Mouse (Mus musculus) stomach, embryonic 15.5 days (tissue): ENCODE measurements around the gene Sost. TPM values are rescaled to one million over a fixed set of nuclear protein-coding genes. Genes with fewer than 3 reads are reported as not detected.
A peak's percentile ranks its signal among the peaks of the same experiment; 100 is the strongest.

Experiments
- ATAC-seq: fragments of 200-750 bp; cut with Nextera tagmentation; 2 replicates; pipeline ENCODE4 v1.8.0; 2017; ENCODE audit warnings: low read depth, moderate number of reproducible peaks, moderate TSS enrichment; ENCODE audit not compliant: insufficient read depth, low FRiP score
- H3K27ac ChIP-seq: fragments of 300-500 bp; sonication (generic); 2 replicates; pipeline ENCODE4 v1.5.1; 2015; ENCODE audit warnings: mild to moderate bottlenecking, inconsistent platforms
- H3K27me3 ChIP-seq: fragments of 300-500 bp; sonication (generic); replicated peaks from 2 replicates; pipeline ENCODE4 v1.6.1; 2015; ENCODE audit warnings: inconsistent platforms
- H3K36me3 ChIP-seq: fragments of 300-500 bp; sonication (generic); 2 replicates; pipeline ENCODE4 v1.6.1; 2015; ENCODE audit warnings: inconsistent platforms
- H3K4me1 ChIP-seq: fragments of 300-500 bp; sonication (generic); 2 replicates; pipeline ENCODE4 v1.6.1; 2015; ENCODE audit warnings: inconsistent platforms
- H3K4me2 ChIP-seq: fragments of 300-500 bp; sonication (generic); 2 replicates; pipeline ENCODE4 v1.6.1; 2015; ENCODE audit warnings: mild to moderate bottlenecking, inconsistent platforms
- H3K4me3 ChIP-seq: fragments of 300-500 bp; sonication (generic); replicated peaks from 2 replicates; pipeline ENCODE4 v1.5.1; 2015; ENCODE audit warnings: inconsistent platforms
- H3K9ac ChIP-seq: fragments of 300-500 bp; sonication (generic); 2 replicates; pipeline ENCODE4 v1.6.1; 2015; ENCODE audit warnings: inconsistent platforms
- H3K9me3 ChIP-seq: fragments of 300-500 bp; sonication (generic); 2 replicates; pipeline ENCODE4 v1.6.1; 2016; ENCODE audit warnings: inconsistent platforms
- WGBS: fragments of 180-500 bp; shearing (Covaris S2); methylation state at CpG from one replicate; pipeline ENCODE4 v1.1.7; 2015; 5-methylcytosine and 5-hydroxymethylcytosine counted together
- polyA plus RNA-seq: library from polyadenylated mRNA; unstranded; fragments of >200 nt; fragmentation: Nextera tagmentation; extraction: Ambion mirVana; gene quantifications from 2 replicates; pipeline ENCODE4 v1.2.1, GENCODE M21; 2015

Sost gene
- 0.08 and 0.10 TPM in 2 replicates for polyA plus RNA-seq

- no peak for ATAC-seq
- H3K4me1 ChIP-seq, result peaks cover 14% of the 10 kb centered on the region
- no peak within 1 kb of the TSS for H3K27ac ChIP-seq
- H3K4me3 ChIP-seq, result no peak within 1 kb of the TSS
- 21% methylated on average over 10 of the region's 10 CpGs for WGBS
- H3K27me3 ChIP-seq, result peaks cover 44% of the 10 kb centered on the region
- H3K9ac ChIP-seq, result no peak within 1 kb of the TSS
- no peaks in the 10 kb centered on the region for H3K36me3 ChIP-seq
- no peaks in the 10 kb centered on the region for H3K9me3 ChIP-seq
- H3K4me2 ChIP-seq, result no peak within 1 kb of the TSS
These were observed at the start of gene Sost for GRCm38 (mm10) chr11:101966965-101967614. Gene Sost (minus strand): TSS chr11:101967015.

GRCm38 (mm10) chr11:102016136-102016535, 49.3 kb upstream of the Sost start:
- H3K9me3 ChIP-seq, result no peaks in the 10 kb centered on the region
- H3K4me2 ChIP-seq, result no peak overlapping the region
- H3K4me1 ChIP-seq, result no peaks in the 10 kb centered on the region
- H3K27me3 ChIP-seq, result no peaks in the 10 kb centered on the region
- WGBS, result 84% methylated on average over 1 of the region's 1 CpGs
- no peak for ATAC-seq
- no peak overlapping the region for H3K9ac ChIP-seq
- no peak overlapping the region for H3K4me3 ChIP-seq
- no peaks in the 10 kb centered on the region for H3K36me3 ChIP-seq
- no peak overlapping the region for H3K27ac ChIP-seq

- no peak overlapping the region for H3K4me3 ChIP-seq
- ATAC-seq, result no peak
- WGBS, result 68% methylated on average over 6 of the region's 6 CpGs
These were observed 48.7 kb upstream of the Sost start for GRCm38 (mm10) chr11:102015472-102015871.

GRCm38 (mm10) chr11:102013201-102013600, 46.4 kb upstream of the Sost start:
- Histone ChIP-seq H3K4me1 (no peaks in the 10 kb centered on the region), H3K9ac (no peak overlapping the region)
- WGBS, result 80% methylated on average over 8 of the region's 8 CpGs

More at GRCm38 (mm10) chr11:102015472-102015871, 48.7 kb upstream of the Sost start:
- no peak overlapping the region for H3K9ac ChIP-seq
- H3K36me3 ChIP-seq, result no peaks in the 10 kb centered on the region
- H3K9me3 ChIP-seq, result no peaks in the 10 kb centered on the region
- no peaks in the 10 kb centered on the region for H3K4me1 ChIP-seq
- H3K4me2 ChIP-seq, result no peak overlapping the region
- no peaks in the 10 kb centered on the region for H3K27me3 ChIP-seq
- no peak overlapping the region for H3K27ac ChIP-seq

GRCm38 (mm10) chr11:102011510-102011909, 44.7 kb upstream of the Sost start:
- Histone ChIP-seq H3K4me3 (no peak overlapping the region), H3K27me3 (no peaks in the 10 kb centered on the region), H3K27ac (no peak overlapping the region), H3K9me3 (no peaks in the 10 kb centered on the region), H3K4me1 (no peaks in the 10 kb centered on the region), H3K36me3 (peaks cover 7% of the 10 kb centered on the region; the same call in 1 of the 2 replicates), H3K4me2 (no peak overlapping the region), H3K9ac (no peak overlapping the region)
- WGBS, result 69% methylated on average over 8 of the region's 8 CpGs
- no peak for ATAC-seq

More at GRCm38 (mm10) chr11:102013201-102013600, 46.4 kb upstream of the Sost start:
- no peak for ATAC-seq
- no peak overlapping the region for H3K4me3 ChIP-seq
- no peak overlapping the region for H3K27ac ChIP-seq
- H3K36me3 ChIP-seq, result peaks cover 4% of the 10 kb centered on the region; the same call in 1 of the 2 replicates
- H3K27me3 ChIP-seq, result no peaks in the 10 kb centered on the region
- no peak overlapping the region for H3K4me2 ChIP-seq
- no peaks in the 10 kb centered on the region for H3K9me3 ChIP-seq

GRCm38 (mm10) chr11:102010140-102010539, 43.3 kb upstream of the Sost start:
- WGBS, result 80% methylated on average over 13 of the region's 13 CpGs

GRCm38 (mm10) chr11:102008954-102009637, 42.3 kb upstream of the Sost start:
- Histone ChIP-seq H3K9me3 (no peaks in the 10 kb centered on the region), H3K4me3 (no peak overlapping the region), H3K27ac (no peak overlapping the region), H3K9ac (no peak overlapping the region), H3K27me3 (no peaks in the 10 kb centered on the region), H3K36me3 (peaks cover 13% of the 10 kb centered on the region; the same call in 1 of the 2 replicates), H3K4me1 (no peaks in the 10 kb centered on the region), H3K4me2 (no peak overlapping the region)
- ATAC-seq, result no peak
- 71% methylated on average over 15 of the region's 15 CpGs for WGBS

More at GRCm38 (mm10) chr11:102010140-102010539, 43.3 kb upstream of the Sost start:
- Histone ChIP-seq H3K4me3 (no peak overlapping the region), H3K36me3 (peaks cover 7% of the 10 kb centered on the region; the same call in 1 of the 2 replicates), H3K27ac (no peak overlapping the region), H3K9ac (no peak overlapping the region), H3K27me3 (no peaks in the 10 kb centered on the region), H3K4me2 (no peak overlapping the region), H3K4me1 (no peaks in the 10 kb centered on the region), H3K9me3 (no peaks in the 10 kb centered on the region)
- ATAC-seq, result 0 out of 2 replicates have a peak, but pooled peaks have one; percentile 21

GRCm38 (mm10) chr11:102008372-102008771, 41.6 kb upstream of the Sost start:
- Histone ChIP-seq H3K9ac (no peak overlapping the region), H3K36me3 (peaks cover 13% of the 10 kb centered on the region; the same call in 1 of the 2 replicates), H3K4me2 (no peak overlapping the region), H3K4me3 (no peak overlapping the region), H3K27me3 (no peaks in the 10 kb centered on the region), H3K4me1 (no peaks in the 10 kb centered on the region), H3K27ac (no peak overlapping the region), H3K9me3 (no peaks in the 10 kb centered on the region)
- ATAC-seq, result no peak
- 82% methylated on average over 8 of the region's 8 CpGs for WGBS

- no peaks in the 10 kb centered on the region for H3K4me1 ChIP-seq
- H3K4me3 ChIP-seq, result no peak overlapping the region
- no peaks in the 10 kb centered on the region for H3K27me3 ChIP-seq
- H3K36me3 ChIP-seq, result peaks cover 13% of the 10 kb centered on the region; the same call in 1 of the 2 replicates
- no peak for ATAC-seq
- 77% methylated on average over 5 of the region's 5 CpGs for WGBS
- H3K9me3 ChIP-seq, result no peaks in the 10 kb centered on the region
- no peak overlapping the region for H3K9ac ChIP-seq
- no peak overlapping the region for H3K27ac ChIP-seq
- H3K4me2 ChIP-seq, result no peak overlapping the region
These were observed 39.9 kb upstream of the Sost start for GRCm38 (mm10) chr11:102006688-102007087.

- 68% methylated on average over 9 of the region's 9 CpGs for WGBS
These were observed 39.5 kb upstream of the Sost start for GRCm38 (mm10) chr11:102006271-102006670.

GRCm38 (mm10) chr11:102004251-102004650, 37.4 kb upstream of the Sost start:
- Histone ChIP-seq H3K9ac (no peak overlapping the region), H3K4me1 (no peaks in the 10 kb centered on the region), H3K27me3 (no peaks in the 10 kb centered on the region), H3K9me3 (no peaks in the 10 kb centered on the region), H3K4me2 (no peak overlapping the region), H3K27ac (no peak overlapping the region), H3K4me3 (no peak overlapping the region), H3K36me3 (peaks cover 13% of the 10 kb centered on the region; the same call in 1 of the 2 replicates)
- no peak for ATAC-seq
- 87% methylated on average over 8 of the region's 8 CpGs for WGBS

More at GRCm38 (mm10) chr11:102006271-102006670, 39.5 kb upstream of the Sost start:
- no peaks in the 10 kb centered on the region for H3K4me1 ChIP-seq
- no peak overlapping the region for H3K27ac ChIP-seq
- H3K9ac ChIP-seq, result no peak overlapping the region
- H3K27me3 ChIP-seq, result no peaks in the 10 kb centered on the region
- no peaks in the 10 kb centered on the region for H3K9me3 ChIP-seq
- H3K4me3 ChIP-seq, result no peak overlapping the region
- no peak for ATAC-seq
- no peak overlapping the region for H3K4me2 ChIP-seq
- peaks cover 13% of the 10 kb centered on the region; the same call in 1 of the 2 replicates for H3K36me3 ChIP-seq

GRCm38 (mm10) chr11:101999466-101999865, 32.7 kb upstream of the Sost start:
- Histone ChIP-seq H3K36me3 (0 out of 2 replicates have a peak, but pooled peaks cover 3% of the 10 kb centered on the region), H3K27me3 (no peaks in the 10 kb centered on the region), H3K27ac (no peak overlapping the region), H3K9me3 (no peaks in the 10 kb centered on the region), H3K4me1 (peaks cover 4% of the 10 kb centered on the region; the same call in 1 of the 2 replicates), H3K4me2 (no peak overlapping the region), H3K9ac (no peak overlapping the region), H3K4me3 (no peak overlapping the region)
- WGBS, result 62% methylated on average over 4 of the region's 4 CpGs
- ATAC-seq, result no peak
